Mouse (Mus musculus): ENCODE measurements around the gene Ly86.

Gene Ly86

GRCm38 (mm10) chr13:37431707-37432106, 86.7 kb downstream of the Ly86 start:
- no peak for DNase-seq (ENCODE audit: low read depth, low spot score)

GRCm38 (mm10) chr13:37432653-37433052, 87.6 kb downstream of the Ly86 start:
- no peak for DNase-seq (ENCODE audit: low read depth, low spot score)

DNA sequence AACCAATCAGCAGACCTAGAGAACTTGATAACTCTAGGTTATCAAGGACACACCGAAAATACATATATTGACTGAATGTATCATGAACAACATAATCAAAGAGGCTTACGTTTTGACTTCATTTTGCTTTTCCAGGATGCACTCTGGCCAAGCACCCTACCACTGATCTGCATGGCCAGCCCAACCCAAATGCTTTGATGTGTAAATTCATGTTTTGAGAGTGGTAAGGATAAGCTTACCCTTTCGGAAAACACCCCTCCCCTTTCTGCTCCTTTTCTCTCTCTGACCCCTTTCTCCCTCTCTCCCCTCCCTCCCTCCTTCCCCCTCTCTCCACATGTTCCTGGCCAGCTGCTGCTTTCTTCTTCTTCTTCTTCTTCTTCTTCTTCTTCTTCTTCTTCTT, 88.1 kb downstream of the Ly86 start:
- DNase-seq (ENCODE audit: low read depth, low spot score) = no peak

GRCm38 (mm10) chr13:37433730-37434129, 88.7 kb downstream of the Ly86 start:
- DNase-seq (ENCODE audit: low read depth, low spot score) = no peak

DNA sequence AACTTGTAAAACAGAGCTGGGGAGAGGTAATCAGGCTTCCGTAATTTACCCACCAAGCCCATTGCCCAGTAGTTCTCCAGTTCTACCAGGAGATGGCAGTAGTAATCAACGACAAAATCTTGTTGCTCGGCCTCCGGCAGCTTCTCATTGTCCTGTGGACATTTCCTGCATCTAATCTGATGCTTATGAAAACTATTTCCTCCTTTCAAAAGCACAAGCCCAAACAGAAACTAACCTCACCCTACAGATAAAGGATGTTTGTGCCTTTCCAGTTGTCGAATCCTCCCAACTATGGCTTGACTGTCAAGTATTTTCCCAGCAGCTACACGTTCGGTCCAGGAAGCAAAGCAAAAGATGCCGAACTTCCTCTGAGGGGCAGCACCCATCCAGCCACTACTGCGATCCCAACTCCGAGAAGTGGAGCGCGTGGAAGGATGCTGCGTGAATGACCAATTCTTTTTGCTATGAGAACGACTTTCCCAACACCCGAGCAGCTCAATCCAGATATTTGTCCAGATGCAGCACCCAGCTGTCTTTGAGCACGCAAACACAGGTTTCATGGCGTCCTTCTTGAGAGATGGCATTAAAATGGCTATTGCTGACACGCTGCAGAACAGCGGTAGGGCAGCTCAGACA, 89.2 kb downstream of the Ly86 start:
- peak; percentile 85 for DNase-seq (ENCODE audit: low read depth, low spot score)

DNA sequence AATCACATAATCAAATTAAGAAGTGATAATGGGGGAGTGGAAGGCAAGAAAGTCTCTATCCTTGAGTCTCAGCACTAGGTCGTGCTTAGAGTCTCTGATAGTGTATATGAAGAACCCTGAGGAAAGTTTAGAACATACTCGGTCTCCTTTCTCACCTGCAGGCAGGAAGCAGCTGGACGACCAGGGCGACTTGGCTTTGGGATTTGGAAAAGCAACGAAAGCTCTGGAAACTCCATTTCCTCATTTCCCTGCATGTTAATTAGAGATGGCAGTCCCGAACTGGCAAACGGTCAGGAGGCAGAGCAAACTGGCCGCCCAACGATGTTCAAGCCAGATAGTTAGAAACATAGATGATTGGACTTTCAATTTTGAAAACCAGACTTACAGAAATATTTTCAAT, 89.8 kb downstream of the Ly86 start:
- no peak for DNase-seq (ENCODE audit: low read depth, low spot score)

- DNase-seq (ENCODE audit: low read depth, low spot score) = no peak
Observed at GRCm38 (mm10) chr13:37436267-37437013, 91.4 kb downstream of the Ly86 start.

- no peak for DNase-seq (ENCODE audit: low read depth, low spot score)
Observed at GRCm38 (mm10) chr13:37438788-37439187, 93.8 kb downstream of the Ly86 start.

DNA sequence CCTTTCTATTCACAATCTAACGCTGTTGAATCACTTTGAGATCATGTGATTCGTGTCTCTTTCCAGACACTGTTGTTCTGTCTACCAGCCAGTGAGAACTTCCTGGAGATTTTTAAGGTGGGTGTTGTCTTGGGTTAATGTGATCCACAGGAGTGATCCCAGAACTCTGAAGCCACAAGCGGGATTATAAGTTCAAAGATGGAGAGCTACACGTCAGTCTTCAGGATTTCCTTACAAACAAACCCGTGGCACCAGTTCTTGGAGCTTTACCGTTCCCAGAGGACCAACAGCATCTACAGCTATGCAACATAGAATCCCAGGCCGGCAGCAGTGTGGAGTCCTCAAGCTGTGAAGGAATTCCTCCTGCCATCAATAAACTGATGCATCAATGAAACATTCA, 94.5 kb downstream of the Ly86 start:
- no peak for DNase-seq (ENCODE audit: low read depth, low spot score)

DNA sequence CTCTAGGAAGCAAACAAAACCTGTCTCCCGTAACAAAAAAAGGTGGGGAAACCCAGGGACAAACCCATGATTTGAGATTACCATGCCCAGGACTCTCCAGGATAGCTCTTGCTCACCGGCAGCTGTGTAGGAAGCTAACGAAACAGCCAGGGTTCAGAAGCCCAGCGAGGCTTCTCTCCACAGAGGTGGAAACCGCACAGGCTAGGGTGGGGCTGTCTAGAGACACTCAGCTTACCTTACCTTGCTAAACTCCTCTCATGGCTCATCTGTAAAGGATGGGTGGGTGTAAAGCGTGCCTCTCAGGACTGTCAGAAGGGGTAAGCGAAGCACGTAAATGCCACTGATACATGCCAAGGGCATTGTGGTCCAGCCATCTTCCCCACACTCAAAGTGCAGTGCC, 94.9 kb downstream of the Ly86 start:
- no peak for DNase-seq (ENCODE audit: low read depth, low spot score)

GRCm38 (mm10) chr13:37440593-37441307, 95.7 kb downstream of the Ly86 start:
- no peak for DNase-seq (ENCODE audit: low read depth, low spot score)

- DNase-seq (ENCODE audit: low read depth, low spot score) = no peak
Observed at GRCm38 (mm10) chr13:37442058-37442457, 97.0 kb downstream of the Ly86 start.

DNA sequence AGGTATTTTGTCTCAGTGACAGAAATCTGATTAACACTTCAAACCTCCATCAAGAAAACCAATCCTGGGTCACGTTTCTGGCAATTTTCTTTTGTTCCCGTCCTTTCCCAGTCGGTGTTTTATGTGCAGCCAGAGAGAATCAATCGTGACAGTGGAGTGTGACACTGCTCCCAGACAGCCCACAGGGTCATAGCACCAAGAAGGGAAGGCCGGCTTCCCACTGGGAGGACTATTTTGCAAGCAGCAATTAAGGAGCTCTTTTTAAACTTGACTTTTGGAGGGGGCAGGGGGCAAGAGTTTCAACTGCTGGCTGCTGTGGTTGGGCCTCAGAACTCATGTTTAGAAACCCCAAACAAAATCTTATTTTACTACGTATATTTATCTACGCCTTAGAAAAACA, 97.5 kb downstream of the Ly86 start:
- DNase-seq (ENCODE audit: low read depth, low spot score) = no peak

- DNase-seq (ENCODE audit: low read depth, low spot score) = no peak
Observed at GRCm38 (mm10) chr13:37446699-37447258, 101.8 kb downstream of the Ly86 start.

- DNase-seq (ENCODE audit: low read depth, low spot score) = no peak
Observed at GRCm38 (mm10) chr13:37451021-37451420, 106.0 kb downstream of the Ly86 start.

DNA sequence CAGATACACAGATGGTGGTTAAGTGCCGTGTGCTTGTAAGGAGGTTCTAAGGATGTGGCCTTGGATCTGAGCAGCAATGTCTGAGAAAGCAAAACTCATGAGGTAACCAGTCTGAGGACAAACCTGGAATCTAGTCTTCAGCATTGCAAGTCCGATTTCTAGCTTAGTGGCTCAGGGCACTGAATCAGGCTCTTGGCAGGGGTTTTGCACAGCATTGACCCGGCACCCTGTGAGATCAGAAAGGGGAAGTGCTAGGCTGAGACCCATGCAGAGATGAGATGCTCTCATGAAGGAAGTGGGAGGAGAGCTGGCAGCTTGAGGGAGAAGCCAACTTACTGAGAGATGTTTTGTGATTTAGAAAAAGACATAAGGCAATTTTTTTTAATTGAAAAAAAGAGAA, 106.5 kb downstream of the Ly86 start:
- DNase-seq (ENCODE audit: low read depth, low spot score) = no peak

- DNase-seq (ENCODE audit: low read depth, low spot score) = peak; percentile 35
Observed at GRCm38 (mm10) chr13:37452022-37452941, 107.3 kb downstream of the Ly86 start.

- peak; percentile 91 for DNase-seq (ENCODE audit: low read depth, low spot score)
Observed at GRCm38 (mm10) chr13:37453203-37453602, 108.2 kb downstream of the Ly86 start.

DNA sequence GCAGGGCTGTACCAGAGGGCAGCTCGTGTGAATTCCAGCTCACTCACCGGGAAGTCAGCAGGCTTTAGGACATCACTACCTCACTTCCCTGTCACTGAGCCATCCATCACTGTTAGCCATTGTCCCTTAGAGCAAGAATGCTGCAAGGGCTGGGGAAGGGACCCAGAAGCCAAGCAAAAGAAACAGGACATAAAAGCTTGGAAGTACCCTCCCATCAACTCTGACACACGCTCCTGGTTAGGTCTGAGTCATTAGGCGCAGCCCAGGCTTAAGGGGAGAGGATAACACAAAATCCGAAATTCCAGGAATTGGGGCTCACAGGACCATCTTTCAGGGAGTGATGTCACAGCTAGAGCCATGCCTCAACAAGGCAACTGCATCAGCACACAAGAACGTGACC, 109.3 kb downstream of the Ly86 start:
- no peak for DNase-seq (ENCODE audit: low read depth, low spot score)

GRCm38 (mm10) chr13:37455561-37455960, 110.6 kb downstream of the Ly86 start:
- DNase-seq (ENCODE audit: low read depth, low spot score) = no peak
